Mouse (Mus musculus) thymus, postnatal 14 days (tissue): ENCODE measurements around the gene Rad54l.

ENCODE experiments used
- DNase-seq: peaks from one replicate; pipeline ENCODE4 v3.0.0; 2021

The Rad54l gene

DNA sequence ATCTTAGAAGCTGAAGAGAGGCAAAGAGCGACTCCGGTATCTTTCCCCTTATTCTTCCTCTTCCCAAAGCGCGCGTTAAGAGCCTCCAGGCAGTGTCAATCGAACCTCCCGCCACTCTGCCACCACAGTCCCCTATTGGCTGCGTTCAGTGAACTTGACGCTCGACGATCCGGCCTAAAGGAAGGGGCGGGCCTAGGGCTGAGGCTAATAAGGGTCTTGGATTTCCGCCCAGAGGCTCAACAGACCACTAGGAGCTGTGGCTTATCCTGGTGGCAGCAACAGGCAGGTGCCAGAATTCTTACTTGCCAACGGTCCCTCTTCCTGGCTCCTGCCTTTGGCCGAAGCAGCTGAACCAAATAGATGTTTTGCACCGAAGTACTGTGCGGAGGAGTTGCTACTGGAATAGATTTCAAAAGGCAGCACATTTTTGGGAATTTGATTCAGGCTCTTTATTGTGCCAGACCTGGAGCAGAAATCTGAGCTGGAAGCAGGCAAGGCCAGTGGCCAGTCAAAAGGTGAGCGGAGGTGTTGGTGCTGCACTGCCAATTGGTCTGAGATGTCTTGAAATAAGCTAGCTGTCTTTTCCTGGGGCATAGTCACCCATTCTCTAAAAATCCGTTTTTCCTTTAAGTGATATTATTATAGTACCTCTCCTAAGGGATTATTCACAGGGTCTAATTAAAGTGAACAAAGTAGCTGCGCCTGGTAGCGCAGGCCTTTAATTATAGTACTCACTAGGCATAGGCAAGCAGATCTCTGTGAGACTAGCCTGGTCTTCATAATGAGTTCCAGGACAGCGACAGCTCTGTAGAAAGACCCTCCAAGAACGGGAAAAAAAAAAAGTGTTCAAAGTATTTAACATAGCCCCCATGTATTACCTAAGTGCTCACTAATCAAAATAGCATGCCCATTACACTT, at the start of gene Rad54l, which contains the start of gene Pomgnt1:
Gene Rad54l (minus strand): TSS at position 89 of the 918 bp plus-strand sequence.
Gene Pomgnt1 (plus strand): TSS at position 239 of the 918 bp plus-strand sequence.
- DNase-seq, result peak; percentile 83

DNA sequence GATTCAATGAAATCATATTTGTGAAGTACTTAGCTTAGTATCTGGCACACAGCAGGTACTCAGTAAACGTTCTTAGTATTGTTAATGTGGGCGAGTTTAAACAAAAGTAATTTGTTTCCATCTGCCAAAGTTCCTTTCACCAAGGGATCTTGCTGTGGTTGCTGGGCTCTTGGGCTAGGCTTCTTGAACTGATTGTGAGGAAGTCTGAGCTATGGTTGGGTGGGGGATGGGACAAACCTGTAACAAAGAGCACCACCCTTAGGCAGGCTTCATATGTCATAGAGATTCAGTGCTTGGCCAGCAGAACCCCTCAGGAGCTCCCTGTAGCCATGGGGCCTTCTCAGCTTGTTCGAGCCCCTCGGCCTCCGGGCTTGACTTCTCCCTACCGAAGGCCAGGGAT, 49.6 kb upstream of the Rad54l start, which contains the start of the genes 1700042G07Rik and Gm49337:
Gene 1700042G07Rik (plus strand): TSS at position 301 of the 400 bp plus-strand sequence.
Gene Gm49337 (plus strand): TSS at position 313 of the 400 bp plus-strand sequence.
- no peak for DNase-seq

DNA sequence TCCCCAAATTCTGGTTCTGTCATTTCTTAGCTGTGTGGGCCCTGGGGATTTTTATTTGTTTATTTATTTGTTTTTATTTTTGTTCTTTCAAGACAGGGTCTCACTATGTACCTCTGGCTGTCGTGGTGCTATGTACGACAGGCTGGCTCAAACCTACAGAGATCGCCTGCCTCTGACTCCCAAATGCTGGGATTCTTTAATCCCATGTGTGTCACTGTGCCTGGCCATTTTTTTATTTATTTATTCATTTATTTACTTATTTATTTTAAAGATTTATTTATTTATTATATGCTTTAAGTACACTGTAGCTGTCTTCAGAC, 45.8 kb upstream of the Rad54l start:
- no peak for DNase-seq

DNA sequence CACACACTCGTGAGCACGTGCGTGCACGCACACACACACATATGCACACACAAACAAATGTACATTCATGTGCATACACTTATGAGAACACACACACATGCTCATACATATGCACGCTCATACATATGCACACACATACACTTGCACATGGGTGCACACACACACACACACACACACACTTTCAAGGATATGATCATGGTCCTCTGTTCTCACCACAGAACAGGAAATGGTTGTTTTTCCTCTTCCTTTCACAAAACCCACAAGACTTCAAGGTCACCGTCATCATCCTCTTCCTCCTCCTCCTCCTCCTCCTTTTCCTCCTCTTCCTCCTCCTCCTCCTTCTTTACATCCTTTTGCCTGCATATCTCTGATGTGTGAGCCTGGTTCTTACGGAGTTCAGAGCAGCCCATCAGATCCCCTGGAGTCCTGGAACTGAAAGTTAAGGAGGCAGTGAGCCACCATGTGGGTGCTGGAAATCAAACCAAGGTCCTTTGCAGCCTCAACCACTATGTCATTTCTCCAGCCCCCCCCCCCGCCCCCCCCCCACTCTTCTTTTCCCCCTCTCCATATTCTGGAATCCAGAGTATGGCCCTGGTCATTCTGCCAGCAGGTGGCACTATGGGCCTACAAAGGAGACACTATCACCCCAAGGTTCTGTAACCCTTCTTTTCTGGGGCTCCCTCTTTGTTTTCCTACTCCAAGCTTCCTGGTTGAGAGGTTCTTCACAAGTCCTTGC, 45.3 kb upstream of the Rad54l start:
- DNase-seq, result peak; percentile 79

DNA sequence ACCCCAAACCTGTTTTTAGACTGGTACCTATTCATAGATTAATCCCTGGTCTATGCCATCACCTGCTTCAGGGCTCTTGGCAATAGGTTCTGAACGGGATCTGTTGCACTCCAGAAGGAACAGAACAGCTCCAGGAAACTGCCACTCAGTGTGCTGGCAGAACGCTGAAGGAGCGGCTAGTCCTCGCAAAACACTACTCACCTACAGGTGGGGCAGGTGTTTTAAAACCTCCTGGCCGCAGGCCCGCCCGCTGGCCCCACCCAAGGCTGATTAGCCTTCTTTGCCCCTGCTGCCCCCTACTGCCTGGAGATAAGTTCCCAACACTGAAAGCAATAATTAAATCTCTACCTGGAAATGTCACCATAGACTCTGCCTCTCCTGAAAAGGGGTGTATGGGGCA, 43.9 kb upstream of the Rad54l start, which contains the start of gene Tspan1:
Gene Tspan1 (minus strand): TSS at position 198 of the 400 bp plus-strand sequence.
- no peak for DNase-seq

DNA sequence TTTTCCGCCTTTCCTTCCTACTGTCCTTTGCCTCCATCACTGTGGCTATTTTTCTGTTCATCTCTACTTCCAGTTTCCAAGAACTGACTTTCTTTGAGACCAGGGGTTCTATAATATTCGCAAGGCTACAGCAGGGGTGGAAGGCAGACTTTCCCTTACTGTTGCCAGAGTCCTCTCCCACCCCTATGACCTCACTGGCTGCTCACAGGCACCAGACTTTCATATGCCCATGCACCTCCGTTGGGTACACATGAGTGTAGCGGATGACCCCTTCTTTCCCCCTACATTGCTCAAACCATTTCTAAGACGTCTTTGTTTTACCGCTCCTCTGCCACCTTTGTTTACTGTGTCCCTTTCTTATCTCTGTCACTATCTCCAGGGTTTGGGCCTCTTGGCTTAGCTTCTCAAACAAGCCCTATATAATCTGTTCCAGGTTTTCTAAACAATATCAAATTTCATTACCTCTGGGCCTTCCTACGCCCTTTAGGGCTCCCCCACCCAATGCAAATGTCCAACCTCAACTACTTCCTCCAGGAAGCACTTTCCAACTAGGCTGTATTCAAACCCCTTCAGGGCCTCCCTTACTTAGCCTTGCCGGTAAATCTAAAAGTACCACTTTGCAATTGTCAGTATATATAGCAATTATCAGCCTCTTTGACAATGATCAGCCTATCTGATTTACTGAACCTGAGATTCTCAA, 42.4 kb upstream of the Rad54l start:
- no peak for DNase-seq

DNA sequence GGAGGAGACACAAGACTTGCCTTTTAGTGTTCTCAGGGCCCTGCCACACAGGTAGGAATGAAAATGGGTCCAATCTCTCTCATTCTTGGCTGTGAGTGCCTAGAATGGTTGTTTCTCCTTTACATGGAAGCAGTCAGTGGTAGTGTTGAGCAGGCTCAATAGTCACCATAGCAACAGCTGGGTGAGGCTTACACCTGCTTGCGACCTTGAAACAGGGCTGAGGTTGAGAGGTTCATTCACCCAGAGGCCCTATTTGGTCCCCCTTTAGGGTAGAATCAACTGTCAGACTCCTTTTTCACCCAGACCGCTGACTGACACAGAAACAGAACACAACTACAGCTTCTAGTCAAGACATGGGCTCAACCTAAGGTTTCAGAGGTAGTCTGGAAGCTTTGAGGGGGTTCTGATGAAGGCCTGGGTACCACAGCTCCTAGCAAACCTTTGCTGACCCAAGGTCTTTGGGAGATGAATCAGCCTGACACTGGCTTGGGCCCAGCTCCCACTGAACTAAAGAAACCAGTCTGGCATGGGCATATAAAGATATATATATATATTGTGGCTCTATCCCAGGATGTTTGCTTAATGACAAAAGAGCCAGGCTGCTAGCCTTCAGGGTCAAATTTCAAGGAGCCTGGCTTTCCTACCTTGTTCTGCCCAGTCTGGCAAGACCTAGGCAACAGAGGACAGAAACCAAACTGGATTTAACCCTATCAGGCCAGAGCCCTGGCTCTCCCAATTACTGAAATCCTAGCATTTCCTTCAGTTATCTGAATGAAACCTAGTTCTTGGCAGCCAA, 41.5 kb upstream of the Rad54l start:
- DNase-seq, result no peak

DNA sequence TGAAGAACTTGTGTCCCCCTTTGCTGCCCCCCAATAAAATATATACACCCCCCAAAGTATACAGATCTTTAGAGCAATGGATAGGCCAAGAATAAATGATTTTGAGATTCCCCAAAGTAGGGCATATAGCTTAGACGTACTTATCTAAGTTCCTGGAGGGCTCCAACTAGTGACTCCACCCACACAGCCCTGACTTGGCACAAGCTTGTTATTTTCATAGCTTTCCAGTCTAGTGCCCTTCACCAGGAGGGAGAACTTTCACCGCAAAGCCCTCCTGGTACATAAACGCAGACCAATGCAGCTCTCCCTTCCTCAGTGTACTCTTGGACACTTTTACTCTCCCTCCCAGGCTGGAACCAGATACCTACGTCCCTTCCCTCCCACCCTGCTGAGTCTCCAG, 38.7 kb upstream of the Rad54l start:
- DNase-seq, result no peak

DNA sequence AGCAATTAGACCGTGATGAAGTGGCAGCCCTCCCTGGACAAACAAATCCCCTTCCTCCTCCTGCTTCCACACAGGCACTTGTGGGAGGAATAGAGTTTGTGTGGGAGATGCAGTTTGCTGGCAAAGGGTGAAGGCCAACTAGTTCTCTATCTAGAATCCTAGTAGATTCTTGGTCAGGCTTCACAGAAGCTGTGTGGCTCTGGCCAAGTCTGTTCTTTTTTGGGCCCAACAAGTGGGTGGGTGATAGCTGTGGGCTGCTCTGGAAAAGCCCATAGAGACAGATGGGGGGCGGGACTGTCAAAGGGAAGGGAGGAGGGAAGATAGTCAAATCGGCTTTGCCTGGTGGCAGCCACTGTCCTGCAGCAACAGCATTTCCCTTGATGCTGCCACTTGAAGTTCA, 37.3 kb upstream of the Rad54l start:
- DNase-seq, result no peak

DNA sequence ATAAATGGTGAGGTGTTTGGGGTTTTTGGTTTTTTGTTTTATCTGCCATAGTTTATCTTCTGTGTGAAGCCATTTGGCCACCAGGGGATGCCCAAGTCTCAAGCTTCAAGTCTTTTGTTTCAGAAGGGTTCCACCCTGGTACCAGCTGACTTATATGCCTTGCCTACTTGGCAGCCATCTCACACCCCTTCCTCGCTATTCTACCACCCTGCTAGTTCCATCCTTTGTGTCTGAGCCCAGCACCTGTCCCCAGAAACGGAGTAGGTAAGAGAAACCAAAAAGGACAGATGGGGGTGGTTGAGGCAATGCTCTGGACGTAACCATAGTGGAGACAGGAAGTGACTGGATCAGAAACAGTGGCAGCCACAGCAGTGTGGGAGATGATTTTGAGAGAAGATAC, 36.4 kb upstream of the Rad54l start:
- DNase-seq, result peak; percentile 67

DNA sequence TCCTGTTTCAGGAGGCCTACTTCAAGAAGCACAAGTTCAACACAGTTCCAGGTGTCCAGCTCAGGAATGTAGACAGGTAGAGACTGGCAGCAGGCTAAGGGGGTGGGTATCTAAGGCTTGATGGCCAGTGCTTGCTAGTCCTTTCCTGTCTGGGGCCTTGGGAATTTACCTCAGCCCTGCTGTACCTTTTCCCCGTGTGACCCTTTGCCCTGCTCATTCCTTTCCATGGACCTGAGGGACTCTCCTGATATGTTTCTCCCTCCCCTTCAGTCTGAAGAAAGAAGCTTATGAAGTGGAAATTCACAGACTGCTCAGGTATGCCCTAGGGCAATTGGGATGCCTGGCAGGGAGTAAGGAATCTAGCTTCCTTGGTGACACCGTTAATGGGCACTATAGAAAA, 34.4 kb upstream of the Rad54l start:
- DNase-seq, result no peak

DNA sequence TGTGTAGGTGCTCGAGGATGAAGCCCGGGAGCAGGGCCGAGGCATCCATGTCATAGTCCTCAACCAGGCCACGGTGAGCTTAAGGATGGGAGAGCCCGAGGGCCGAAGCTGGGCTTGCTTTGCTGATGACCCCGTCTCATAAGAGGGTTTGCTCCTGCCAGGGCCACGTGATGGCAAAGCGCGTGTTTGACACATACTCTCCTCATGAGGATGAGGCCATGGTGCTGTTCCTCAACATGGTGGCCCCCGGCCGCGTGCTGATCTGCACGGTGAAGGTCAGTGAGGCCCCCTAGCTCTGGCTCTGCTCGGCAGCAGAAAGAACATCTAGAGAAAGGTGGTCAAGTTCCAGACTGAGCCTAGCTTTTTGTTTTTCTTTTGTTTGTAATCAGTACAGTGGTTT, 29.2 kb upstream of the Rad54l start:
- DNase-seq, result no peak

DNA sequence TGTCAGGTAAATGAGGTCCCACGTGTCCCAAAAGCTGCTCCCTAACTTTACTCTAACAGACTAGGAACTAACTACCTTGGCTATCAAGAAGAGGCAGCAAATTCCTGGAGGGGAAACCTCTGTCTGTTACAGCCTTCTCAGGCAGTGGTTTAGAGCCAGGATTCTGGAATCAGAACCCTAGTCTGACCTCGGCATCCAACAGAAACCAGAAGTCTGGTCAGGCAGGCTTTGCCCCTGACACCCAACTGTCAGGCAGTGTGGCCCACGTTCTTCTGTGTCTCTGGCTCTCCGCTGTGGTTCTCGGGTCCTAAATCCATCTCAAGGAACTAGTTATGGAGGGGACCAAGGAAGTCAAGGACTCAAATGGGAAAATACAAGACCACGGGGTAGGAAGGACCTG, 27.7 kb upstream of the Rad54l start, which contains the start of gene Lurap1:
Gene Lurap1 (minus strand): TSS at position 101 of the 400 bp plus-strand sequence.
- DNase-seq, result no peak

DNA sequence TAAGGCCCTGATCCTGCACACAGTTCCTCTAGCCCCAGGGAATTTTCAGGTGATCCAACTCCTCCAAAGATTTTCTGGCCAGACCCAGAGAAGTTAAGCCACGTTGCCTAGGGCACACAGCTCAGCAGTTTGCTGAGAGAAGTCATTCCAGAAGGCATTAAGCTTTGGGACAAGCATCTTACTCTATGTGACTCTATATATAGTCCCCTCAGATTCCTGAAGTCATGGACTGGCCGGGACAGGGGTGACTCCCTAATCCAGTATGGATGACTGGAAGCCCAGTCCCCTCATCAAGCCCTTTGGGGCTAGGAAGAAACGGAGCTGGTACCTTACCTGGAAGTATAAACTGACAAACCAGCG, 27.4 kb upstream of the Rad54l start:
- DNase-seq, result no peak

DNA sequence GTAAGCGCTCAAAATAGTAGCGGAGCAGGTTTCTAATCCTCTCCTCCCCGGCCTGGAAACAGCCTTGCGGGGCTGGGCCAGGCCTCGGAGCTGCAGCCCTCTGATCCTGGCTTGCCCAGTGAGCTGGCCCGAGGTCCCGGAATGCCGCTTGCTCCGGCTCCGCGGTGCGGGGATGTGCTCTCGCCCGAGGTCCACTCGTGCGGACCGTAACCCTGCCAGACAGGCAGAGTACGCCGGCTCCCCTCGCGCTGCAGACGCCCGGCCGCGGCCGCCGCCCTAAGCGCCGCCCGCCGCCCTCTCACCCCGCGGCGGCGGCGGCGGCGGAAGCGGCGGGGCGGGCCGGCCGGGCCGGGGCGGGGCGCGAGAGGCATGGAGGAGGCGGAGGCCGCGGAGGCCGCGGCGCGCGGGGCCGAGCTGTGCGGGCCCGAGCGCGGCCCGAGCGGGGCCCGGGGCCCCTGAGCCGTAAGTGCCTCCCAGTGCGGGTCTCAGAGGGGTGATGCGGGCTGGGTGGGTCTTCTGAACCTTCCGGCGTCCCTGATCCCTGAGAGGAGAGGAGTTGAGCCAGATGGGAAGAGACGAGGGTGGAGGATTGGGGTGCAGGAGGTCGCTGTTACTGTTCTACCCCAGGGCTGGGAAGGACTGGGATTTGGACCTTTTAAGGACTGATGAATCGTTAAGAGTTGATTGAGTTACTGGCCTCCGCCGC, 26.8 kb upstream of the Rad54l start:
- peak; percentile 80 for DNase-seq

DNA sequence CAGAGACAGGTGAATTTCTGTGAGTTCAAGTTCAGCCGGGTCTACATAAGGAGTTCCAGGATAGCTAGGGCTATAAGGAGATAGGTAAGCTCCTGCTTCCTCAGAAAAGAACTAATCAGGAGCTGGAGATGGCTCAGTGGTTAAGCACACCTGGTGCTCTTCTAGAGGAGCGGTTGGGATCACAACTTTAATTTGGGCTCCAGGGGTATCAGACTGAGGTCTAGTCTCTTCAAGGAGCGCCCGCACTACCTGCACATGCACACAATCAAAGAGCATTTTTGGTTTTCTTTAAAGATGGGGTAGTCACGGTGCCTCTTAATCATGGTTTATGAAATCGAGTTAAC, 26.3 kb upstream of the Rad54l start:
- no peak for DNase-seq

DNA sequence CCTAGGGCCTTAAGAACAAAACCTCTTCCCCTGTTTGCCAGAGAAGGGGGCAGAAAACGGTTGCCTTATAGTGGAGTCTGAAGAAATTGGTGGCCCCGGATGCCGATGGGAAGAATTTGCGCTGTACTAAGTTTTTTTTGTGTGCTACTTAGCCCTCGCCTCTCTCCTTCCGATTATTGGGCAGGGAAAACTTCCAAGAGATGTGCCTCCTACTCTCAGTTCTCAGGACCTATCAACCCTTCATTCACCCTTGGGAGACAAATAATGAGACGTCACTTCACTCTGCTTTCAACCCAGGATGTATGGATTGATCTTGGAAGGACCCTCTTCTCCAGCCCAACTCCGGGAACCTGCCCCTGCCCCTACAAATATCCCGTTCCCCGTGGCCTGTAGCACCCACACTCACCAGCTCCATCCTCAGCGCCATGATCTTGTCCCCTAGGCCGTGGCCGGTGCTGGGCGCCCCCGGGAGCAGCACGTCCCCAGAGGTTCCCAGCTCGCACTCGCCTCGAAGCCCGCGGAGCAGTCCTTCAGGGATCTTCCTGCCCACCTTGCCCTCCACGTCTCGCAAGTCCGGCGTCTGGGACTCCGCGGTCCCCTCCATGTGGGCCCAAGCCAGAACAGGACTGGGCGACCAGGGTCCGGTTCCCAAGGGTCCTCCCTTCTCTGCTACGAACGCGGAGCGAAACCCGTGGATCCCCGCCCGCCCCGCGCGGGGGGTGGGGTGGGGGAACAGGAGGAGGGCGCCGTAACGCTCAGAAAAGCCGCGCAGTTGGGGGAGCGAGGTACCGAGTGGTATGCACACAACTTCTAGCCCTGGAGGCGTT, 20.6 kb upstream of the Rad54l start:
- DNase-seq, result peak; percentile 77

DNA sequence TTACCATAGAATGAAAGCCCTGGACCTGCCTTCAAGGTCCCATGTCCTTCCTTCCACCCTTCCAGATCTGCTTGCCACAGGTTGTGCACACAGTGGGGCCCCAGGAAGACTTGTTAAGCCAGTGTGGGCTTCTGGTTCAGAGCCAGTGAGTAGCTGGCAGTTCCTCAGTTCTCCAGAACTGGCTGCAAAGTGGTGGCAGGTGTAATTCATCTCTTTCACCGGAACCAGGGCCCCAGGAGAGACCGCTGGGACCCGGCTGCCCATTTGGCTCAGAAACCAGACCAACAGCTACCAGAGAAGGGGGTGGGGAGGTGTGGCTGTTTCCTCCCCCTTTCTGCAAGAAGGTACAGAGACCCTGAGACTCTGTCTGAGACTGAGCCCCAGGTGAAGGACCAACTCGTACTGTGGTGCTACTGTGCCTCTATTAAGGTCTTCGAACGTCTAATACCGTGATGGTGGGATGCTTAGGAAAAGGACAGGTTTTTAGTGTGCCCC, 19.9 kb upstream of the Rad54l start:
- DNase-seq, result no peak

DNA sequence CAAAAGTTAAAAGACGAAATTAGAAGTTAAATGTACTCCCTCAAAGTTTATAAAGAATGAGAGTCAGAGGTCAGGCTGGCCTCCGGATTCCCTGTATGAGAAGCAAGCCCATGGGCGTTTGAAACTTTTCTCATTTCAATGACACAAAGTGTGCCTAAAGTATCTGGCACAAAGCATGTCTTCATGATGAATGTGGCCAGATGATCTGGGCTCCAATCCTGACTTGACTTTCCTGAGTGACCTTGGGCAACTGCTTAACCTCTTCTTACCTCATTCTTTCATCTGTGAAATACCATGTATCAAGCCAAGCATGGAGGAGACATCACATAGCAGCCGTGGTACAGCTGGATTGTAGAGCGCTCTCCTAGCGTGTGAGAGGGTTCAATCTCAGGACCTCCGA, 18.8 kb upstream of the Rad54l start:
- no peak for DNase-seq

DNA sequence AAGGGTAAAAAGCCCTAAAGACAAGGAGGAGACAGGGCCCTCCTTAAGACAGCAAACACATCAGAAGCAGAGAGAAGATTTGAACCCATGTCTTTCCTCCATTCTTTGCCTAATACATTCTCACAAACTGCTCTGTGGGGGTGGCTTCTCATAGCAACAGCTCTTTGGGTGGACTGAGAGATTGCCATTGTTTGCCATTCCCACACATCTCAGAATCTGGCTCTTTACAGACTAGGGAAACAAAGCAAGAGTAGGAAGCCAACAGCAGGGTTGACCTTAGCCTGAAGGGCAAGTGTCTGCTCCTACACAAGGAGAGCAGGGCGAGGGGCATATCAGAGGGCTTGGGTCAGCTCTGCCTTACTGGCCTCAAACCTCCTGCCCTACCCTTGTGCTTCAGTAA, 18.2 kb upstream of the Rad54l start:
- DNase-seq, result no peak
